Mouse (Mus musculus): ENCODE measurements at regions not wholly inside any gene's neighbourhood (a gene's known extent, or its start where the extent isn't known, plus 50 kb on each side); places are given as distances from the start of the nearest gene placed in this dataset.
"Not testable (repeated sequence)": the region's sequence is repeated elsewhere in the genome, so short reads cannot be mapped to it uniquely, and the experiment has no call there.

DNA sequence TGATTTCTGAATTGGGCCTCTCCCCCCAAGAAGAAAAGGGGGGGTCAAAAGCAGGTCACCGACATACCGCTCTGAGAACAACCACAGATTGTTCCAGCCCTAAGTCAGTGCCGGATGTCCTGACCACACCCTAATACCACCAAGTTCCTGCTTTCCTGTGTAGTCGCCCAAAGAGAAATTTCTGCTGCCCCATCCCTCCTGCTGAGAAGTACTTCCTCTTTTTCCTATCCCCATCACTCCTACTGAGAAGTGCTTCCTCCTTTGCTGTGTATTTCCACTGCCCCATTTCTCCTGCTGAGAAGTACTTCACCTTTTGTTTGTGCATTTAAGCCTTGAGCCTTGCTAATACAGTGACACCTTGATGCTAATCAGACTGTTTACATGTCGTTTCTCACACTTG lies 1160.4 kb downstream of the A830018L16Rik start:
- no peak for DNase-seq

DNA sequence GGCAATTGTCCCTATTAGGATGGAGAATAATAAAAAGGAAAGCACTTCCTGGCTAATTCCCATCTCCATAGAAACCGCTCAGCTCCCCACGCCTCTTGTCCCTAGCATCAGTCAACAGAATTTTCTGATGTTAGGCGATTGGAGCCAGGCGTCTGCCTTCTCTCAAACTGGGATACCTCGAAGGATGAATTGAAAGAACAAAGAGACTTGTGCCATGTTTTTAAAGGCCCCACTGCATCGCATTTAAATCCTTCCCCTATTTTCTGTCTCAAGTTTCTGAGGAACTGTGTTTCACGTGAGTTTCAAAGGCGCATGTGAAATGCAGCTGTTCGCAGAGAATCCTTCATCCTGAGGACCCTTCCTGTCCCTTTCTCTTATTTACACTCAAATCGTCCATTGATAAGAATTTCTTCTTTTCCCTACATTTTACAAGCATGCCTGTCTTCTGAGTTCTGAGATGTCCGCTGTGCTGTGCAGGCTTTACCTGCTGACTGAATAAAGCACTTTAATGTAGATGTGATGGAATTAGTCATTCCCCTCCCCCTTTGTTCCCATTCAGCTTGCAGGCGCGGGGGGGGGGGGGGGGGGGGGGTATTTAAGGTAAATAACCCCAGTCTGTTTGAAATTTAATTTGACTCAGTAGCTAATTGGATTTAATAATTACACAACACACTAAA lies 1163.3 kb downstream of the A830018L16Rik start:
- no peak for DNase-seq

DNA sequence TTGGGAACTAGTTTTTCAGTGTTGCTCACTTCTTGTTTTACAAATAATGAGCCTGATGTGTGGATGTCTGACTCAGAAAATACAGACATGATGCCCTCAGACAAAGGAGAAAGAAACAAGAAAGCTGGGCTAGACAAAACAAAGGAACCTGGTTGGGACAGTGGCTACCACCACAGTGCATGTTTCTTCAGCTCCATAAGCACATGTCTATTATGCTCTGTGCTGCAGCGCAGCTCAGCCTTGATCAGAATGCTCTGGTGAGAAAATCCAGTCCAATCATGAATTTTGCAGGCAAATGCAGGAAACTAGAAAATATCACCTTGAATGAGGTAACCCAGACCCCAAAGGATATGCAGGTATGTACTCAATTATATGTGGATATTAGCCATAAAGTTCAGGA lies 1164.1 kb downstream of the A830018L16Rik start:
- no peak for DNase-seq

DNA sequence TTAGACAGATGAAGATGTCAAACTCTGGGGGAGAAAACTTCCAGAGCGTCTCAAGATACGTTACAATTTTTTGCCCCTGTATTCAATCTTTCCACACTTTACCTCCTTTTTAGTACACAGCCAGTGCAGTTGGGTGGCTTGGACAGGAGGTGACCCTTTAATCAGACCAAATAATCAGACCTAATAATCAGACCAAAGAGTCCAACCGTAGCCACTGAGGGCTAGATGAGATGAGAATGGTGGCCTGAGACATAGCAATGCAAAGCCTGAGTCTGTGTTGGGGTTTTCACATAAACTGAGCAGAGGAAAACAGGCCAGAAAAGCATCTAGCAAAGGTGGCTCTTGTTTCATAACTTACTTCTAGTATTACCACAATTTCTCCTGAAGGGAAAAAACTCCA lies 1169.1 kb downstream of the A830018L16Rik start:
- no peak for DNase-seq

DNA sequence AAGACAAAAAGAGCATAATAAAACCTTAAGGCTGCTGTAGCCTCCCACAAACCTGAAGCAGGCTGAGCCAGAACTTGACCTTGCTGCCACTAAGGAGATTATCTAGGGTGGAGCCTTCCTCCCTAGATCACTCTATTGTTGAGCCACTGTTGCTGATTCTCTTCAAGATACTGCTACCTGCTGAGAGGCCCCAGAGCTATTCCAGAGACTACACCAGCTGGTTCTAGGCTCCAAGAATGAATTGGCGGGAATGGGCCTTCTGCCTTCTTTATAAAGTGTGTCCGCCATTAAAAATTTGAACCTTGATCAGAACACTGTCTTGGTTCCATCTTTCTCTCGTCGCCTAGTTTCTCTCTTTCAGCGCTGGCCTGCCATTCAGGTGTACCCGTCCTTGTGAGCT lies 1173.1 kb downstream of the A830018L16Rik start:
- DNase-seq = not testable (repeated sequence)

DNA sequence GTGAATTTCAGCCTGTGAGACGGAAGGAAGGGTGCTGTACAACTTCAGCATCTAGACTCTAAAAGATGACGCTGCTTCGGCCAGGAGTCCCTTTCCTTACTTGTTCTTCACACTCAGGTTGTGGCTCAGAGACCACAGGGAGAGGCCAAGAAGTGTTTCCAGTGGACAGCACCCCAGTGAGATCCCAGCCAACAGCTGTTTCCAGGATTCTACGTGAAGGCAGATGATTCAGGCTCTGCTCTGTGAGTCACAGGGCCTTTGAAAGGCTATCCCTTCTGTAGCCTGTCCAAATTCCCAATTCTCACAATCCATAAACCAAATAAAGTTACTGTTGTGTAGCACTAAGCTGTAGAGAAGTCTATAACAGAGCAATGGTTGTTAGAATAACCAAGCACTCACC lies 1198.2 kb downstream of the A830018L16Rik start:
- no peak for DNase-seq

DNA sequence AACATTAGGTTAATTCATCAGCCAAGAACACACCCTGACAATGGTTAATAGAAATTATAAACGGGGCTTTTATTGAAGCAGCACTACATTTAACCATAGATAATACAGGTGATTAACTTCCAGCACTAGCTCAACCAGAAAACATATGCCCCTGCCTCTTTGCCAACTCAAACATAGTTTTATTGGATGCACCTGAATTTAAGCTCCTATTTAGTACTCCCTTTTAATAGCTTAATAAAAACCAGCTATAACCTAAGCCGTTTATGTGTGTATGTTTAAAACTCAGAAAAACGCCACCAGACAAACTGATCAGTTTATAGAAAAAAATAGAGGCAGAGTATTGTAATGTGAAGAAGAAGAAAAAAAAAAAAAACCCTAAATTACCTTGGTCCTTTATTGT lies 1201.4 kb downstream of the A830018L16Rik start:
- DNase-seq = no peak

DNA sequence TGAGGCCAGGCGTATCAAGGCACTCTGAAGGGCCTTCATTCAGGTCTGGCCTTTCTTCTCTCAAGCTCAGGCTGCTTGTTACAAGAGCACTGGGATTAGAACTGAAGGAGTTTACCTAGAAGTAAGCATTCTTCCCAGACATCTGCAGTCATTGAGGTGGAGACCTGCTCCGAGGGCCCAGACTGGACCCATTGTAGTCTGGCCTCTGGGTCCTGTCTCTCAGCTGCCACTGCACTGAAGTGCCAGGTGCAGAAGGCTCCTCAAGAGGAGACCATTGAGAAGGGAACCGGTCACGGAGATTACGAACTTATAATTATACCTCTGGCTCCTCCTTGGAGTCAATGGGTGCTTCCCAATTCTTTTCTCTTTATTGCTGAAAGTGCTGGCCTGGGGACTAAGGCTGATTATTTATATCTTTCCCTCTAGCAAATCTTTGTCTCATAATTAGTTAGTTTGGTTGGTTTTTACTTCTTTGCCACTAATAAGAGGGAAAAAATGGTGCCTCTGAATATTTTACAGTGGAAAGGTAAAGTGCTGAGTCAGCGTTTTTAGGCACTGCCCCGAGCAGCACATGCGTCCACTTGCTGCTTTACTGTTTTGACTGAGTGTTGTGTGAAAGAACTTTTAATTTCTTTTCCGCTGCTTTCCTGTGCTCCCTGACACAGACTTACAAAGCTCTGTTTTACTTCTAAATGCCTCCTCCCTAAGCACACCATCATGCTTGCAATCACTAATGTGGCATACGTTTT lies 1202.0 kb downstream of the A830018L16Rik start:
- no peak for DNase-seq

DNA sequence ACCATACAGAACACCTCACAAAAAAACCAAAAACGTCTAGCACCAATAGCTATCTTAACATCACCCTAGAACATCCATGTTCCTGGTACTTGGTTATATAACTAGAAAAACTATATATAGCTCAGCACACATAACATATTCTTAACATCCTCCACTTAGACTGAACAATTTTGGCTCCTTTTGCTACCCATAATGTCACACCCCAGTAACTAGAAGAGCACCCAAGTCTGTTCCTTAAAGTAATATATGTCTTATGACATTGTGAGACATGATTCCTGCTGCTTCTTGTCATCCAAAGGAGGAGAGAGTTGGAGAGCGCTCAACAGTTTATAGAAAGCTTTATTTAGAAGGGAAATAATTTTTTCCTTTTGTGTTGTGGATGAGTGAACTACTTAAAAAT lies 1206.1 kb downstream of the A830018L16Rik start:
- no peak for DNase-seq

DNA sequence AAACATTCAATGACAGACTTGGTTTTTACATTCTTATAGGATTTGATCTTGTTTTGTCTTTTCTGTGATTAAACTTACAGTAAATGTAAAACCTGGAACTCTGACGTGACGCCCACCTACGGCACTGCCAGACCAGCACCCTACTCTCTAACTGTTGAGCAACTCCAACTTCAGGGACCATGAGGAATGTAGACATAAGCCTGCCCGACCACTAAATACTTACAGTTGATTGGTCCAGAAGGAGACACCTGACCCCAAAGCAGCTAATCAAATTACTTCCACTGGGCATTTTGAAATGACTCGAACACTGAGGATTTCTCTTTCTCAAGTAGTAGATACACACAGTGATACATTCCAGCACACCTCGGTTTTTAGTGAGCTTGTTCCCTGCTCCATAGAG lies 1206.9 kb downstream of the A830018L16Rik start:
- no peak for DNase-seq

DNA sequence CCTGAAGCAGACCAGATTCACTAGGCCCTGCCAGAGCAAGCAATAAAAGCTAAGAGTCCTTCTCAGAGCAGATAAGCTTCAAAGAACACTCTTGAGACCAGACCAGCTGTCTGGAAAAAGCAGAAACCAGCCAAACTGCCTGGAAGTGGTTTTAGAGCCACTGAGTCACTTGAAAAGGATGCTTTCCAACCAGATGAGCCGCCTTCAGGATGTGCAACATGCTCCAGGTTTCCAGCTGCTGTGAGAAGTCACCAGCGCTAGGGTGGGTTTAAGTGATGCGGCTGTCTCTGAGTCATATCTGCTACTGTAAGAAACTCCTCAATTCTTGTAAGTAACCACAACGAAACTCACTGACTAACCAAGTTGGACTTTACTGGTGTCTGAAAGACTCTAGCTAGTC lies 1209.3 kb downstream of the A830018L16Rik start:
- DNase-seq = no peak

DNA sequence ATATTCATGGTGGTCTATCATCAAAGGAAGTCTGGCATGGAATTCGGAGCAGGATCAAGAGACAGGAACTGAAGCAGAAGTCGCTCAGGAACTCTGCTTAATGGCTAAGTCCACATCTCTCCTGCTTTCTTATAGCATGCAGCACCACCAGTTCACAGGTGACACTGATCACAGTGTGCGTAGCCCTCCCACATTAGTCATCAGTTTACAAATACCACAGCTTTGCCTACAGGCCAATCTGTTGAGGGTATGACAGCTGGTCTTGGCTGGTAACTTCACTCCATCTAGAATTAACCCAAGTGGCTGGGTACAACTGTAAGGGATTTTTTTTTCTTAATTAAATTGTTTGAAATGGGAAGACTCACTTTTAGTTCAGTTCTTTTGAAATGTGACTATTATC lies 1219.1 kb downstream of the A830018L16Rik start:
- no peak for DNase-seq

DNA sequence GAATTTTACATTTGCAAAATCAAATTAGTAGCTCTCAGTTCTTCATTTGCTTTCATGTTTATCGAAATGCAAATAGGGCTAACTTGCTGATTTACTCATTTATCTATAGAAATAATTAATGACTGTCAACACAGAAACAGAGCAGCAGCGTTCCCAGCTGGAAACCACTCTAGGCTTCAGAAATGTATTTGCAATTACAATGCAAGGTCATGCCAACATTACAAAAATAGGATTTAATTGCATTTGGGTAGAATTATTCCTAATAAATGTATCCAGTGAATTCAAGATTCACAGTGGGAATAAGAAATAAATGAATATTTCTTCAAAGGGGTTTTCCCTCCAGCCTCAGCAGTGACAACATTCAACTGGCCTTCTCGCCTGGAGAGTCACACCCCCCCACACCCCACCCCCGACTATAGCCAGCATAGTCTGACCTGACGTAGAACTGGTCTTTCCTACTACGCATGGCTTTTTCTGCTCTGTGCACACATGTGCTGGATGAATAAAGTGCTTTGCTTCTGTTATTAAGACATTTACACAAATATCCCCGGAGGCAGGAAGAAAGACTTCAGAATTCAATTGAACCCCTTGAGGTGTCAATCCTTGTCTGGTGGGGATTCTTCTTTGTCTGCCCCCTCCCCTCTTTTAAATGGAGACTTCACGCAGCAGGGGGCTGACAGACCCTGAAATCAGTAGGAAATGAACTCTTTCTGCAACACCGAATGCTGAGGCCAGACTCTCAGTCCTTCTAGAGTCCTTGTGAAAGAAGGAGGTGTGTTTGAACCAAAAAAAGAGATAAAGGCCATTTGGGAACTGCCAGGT lies 1222.6 kb downstream of the A830018L16Rik start:
- no peak for DNase-seq

DNA sequence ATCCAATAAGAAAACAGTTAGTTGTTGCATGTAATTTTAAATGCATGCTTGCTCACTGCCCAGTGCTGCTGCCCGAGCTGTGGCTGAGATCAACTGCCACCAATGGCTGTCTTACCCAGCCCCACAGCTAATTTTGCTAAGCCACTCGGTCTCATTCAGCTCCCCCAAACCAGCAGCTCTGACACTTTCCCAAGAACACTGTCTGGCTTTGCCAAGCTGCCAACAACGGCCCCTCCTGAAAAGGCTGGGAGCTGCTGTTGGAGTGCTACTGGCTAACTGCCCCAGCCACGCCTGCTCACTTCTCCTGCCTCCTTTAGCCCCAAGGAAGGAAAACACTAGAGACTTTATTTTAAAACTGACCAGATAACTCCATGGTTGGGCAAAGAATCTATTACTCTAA lies 1227.1 kb downstream of the A830018L16Rik start:
- peak; percentile 17 for DNase-seq

Measured in lung, postnatal 14 days (tissue).